In genomic region chr16:91524206-91524605, GRCm38 (mm10) we compare ENCODE assay signal across 22 mouse cellular contexts.
"Had no signal": no experiment of that assay in that cellular context is flagged by ENCODE, and none has a peak within 500 bp of the region (broad histone marks: within the 10 kb centered on the region; RNA-seq: fewer than 3 reads in every experiment).

No protein-coding gene starts in this region.

- H3K4me3 ChIP-seq: intestine, embryonic 15.5 days; kidney, embryonic 15.5 days; limb, embryonic 10.5 days; limb, embryonic 13.5 days; liver, embryonic 13.5 days; megakaryocyte, embryonic 14.5 days; midbrain, embryonic 10.5 days; neural tube, embryonic 12.5 days; neural tube, embryonic 15.5 days had no signal

- H3K27me3 ChIP-seq: intestine, embryonic 15.5 days; kidney, embryonic 15.5 days; limb, embryonic 13.5 days; neural tube, embryonic 12.5 days; neural tube, embryonic 15.5 days had no signal

- H3K36me3 ChIP-seq: intestine, embryonic 15.5 days; kidney, embryonic 15.5 days; limb, embryonic 10.5 days; limb, embryonic 13.5 days; liver, embryonic 13.5 days; midbrain, embryonic 10.5 days; neural tube, embryonic 12.5 days; neural tube, embryonic 15.5 days had no signal

- H3K4me1 ChIP-seq: intestine, embryonic 15.5 days; neural tube, embryonic 12.5 days; neural tube, embryonic 15.5 days had no signal

- DNase-seq: kidney, adult 11 months; kidney, adult 8-10 months; kidney, postnatal 10 days; kidney, postnatal 36 days; liver; liver, embryonic 13.5 days; lung, embryonic 14.5 days; midbrain, embryonic 14.5 days; right cerebral cortex, adult 18-20 months; right cerebral cortex, postnatal 14 days; right cerebral cortex, postnatal 4 days; spleen, adult 18-20 months; thymus, adult 18-20 months; thymus, postnatal 36 days had no signal

- H3K27ac ChIP-seq: intestine, embryonic 15.5 days; kidney, embryonic 15.5 days; limb, embryonic 10.5 days; limb, embryonic 13.5 days; liver, embryonic 13.5 days; midbrain, embryonic 10.5 days; neural tube, embryonic 12.5 days; neural tube, embryonic 15.5 days had no signal
